Mouse (Mus musculus) heart, postnatal 0 days (tissue): ENCODE measurements around the gene Tuba3a. TPM values are rescaled to one million over a fixed set of nuclear protein-coding genes. Genes with fewer than 3 reads are reported as not detected.

Source experiments
- ATAC-seq: fragments of 200-750 bp; cut with Nextera tagmentation; 2 replicates; pipeline ENCODE4 v1.8.0; 2017; ENCODE audit warnings: low read depth, moderate number of reproducible peaks, moderate library complexity; ENCODE audit not compliant: insufficient read depth
- DNase-seq: peaks from one replicate; pipeline ENCODE4 v3.0.0-alpha.2; 2016; ENCODE audit warnings: low spot score
- H3K27ac ChIP-seq: fragments of 300-500 bp; sonication (generic); 2 replicates; pipeline ENCODE4 v1.5.1; 2014; ENCODE audit warnings: low read depth, mild to moderate bottlenecking
- H3K27me3 ChIP-seq: fragments of 300-500 bp; sonication (generic); 2 replicates; pipeline ENCODE4 v1.6.1; 2014; ENCODE audit warnings: low read length, mixed read lengths; ENCODE audit not compliant: control insufficient read depth, insufficient read depth
- H3K36me3 ChIP-seq: fragments of 300-500 bp; sonication (generic); replicated peaks from 2 replicates; pipeline ENCODE4 v1.6.1; 2014; ENCODE audit warnings: low read length, mixed read lengths; ENCODE audit not compliant: control insufficient read depth, insufficient read depth
- H3K4me1 ChIP-seq: fragments of 300-500 bp; sonication (generic); 2 replicates; pipeline ENCODE4 v1.6.1; 2014; ENCODE audit warnings: antibody characterized with exemption; ENCODE audit not compliant: control insufficient read depth, insufficient read depth
- H3K4me2 ChIP-seq: fragments of 300-500 bp; sonication (generic); 2 replicates; pipeline ENCODE4 v1.6.1; 2014; ENCODE audit warnings: low read depth, mild to moderate bottlenecking, low read length, moderate library complexity
- H3K4me3 ChIP-seq: fragments of 300-500 bp; sonication (generic); 2 replicates; pipeline ENCODE4 v1.5.1; 2014; ENCODE audit warnings: low read depth, low read length
- H3K9ac ChIP-seq: fragments of 300-500 bp; sonication (generic); replicated peaks from 2 replicates; pipeline ENCODE4 v1.6.1; 2014; ENCODE audit warnings: low read depth, low read length, mixed read lengths
- H3K9me3 ChIP-seq: fragments of 300-500 bp; sonication (generic); replicated peaks from 2 replicates; pipeline ENCODE4 v1.6.1; 2016; ENCODE audit warnings: low read length; ENCODE audit not compliant: control insufficient read depth
- CTCF ChIP-seq: IDR thresholded peaks from 2 replicates; pipeline ENCODE4 v1.5.1; 2016; ENCODE audit warnings: antibody characterized with exemption, control low read depth, low read depth
- EP300 ChIP-seq: IDR thresholded peaks from 2 replicates; pipeline ENCODE4 v1.6.1; 2016; ENCODE audit warnings: antibody characterized with exemption, low read depth
- WGBS: fragments of 180-500 bp; shearing (Covaris S2); extraction: QIAGEN DNeasy Blood & Tissue Kit; methylation state at CpG from one replicate; pipeline ENCODE4 v1.1.7; 2014; 5-methylcytosine and 5-hydroxymethylcytosine counted together
- polyA plus RNA-seq: library from polyadenylated mRNA; unstranded; fragments of >200 nt; fragmentation: Nextera tagmentation; extraction: Ambion mirVana; gene quantifications from 2 replicates; pipeline ENCODE4 v1.2.1, GENCODE M21; 2015
- total RNA-seq: library from RNA; depleted of rRNA; stranded (reverse); fragments of >200 nt; gene quantifications from 2 replicates; pipeline ENCODE4 v1.2.3, GENCODE M21; 2014; ENCODE audit warnings: low replicate concordance

The Tuba3a gene
- total and polyA plus RNA-seq, 2 experiments from 2014 or later: not detected

- Histone ChIP-seq H3K27me3 (peaks cover 31% of the 10 kb centered on the region), H3K4me2 (no peak overlapping the region), H3K4me1 (peaks cover 13% of the 10 kb centered on the region), H3K36me3 (no peaks in the 10 kb centered on the region), H3K27ac (no peak overlapping the region), H3K4me3 (no peak overlapping the region), H3K9me3 (no peaks in the 10 kb centered on the region), H3K9ac (no peak overlapping the region)
- TF ChIP-seq EP300: no peak
- ATAC-seq (no peak), DNase-seq (no peak)
These were observed 34.1 kb upstream of the Tuba3a start for GRCm38 (mm10) chr6:125319919-125320296.

GRCm38 (mm10) chr6:125318981-125319918 is 33.4 kb upstream of the Tuba3a start:
- TF ChIP-seq CTCF (no peak), EP300 (no peak)
- Histone ChIP-seq H3K36me3 (no peaks in the 10 kb centered on the region), H3K9me3 (no peaks in the 10 kb centered on the region), H3K27ac (no peak overlapping the region), H3K9ac (no peak overlapping the region), H3K4me3 (no peak overlapping the region), H3K4me2 (no peak overlapping the region), H3K4me1 (peaks cover 13% of the 10 kb centered on the region), H3K27me3 (peaks cover 31% of the 10 kb centered on the region)
- DNase-seq (no peak), ATAC-seq (no peak)
- 69% methylated on average over 15 of the region's 15 CpGs for WGBS

GRCm38 (mm10) chr6:125317077-125317476 is 31.2 kb upstream of the Tuba3a start:
- DNase-seq (no peak), ATAC-seq (no peak)
- H3K4me2 ChIP-seq: no peak overlapping the region
- no peak overlapping the region for H3K4me3 ChIP-seq
- 19% methylated on average over 7 of the region's 7 CpGs for WGBS
- no peak overlapping the region for H3K27ac ChIP-seq
- no peak for TF ChIP-seq CTCF
- no peak for TF ChIP-seq EP300
- H3K9ac ChIP-seq: no peak overlapping the region
- peaks cover 28% of the 10 kb centered on the region for H3K4me1 ChIP-seq
- H3K9me3 ChIP-seq: no peaks in the 10 kb centered on the region
- H3K27me3 ChIP-seq: peaks cover 20% of the 10 kb centered on the region
- H3K36me3 ChIP-seq: peaks cover under 1% of the 10 kb centered on the region; the same call in 1 of the 2 replicates

- Histone ChIP-seq H3K4me2 (no peak overlapping the region), H3K4me1 (peaks cover 22% of the 10 kb centered on the region), H3K4me3 (no peak overlapping the region), H3K9ac (no peak overlapping the region), H3K9me3 (no peaks in the 10 kb centered on the region), H3K36me3 (peaks cover 19% of the 10 kb centered on the region), H3K27me3 (no peaks in the 10 kb centered on the region), H3K27ac (no peak overlapping the region)
- no peak for ATAC-seq
- no peak for DNase-seq
- 81% methylated on average over 6 of the region's 6 CpGs for WGBS
- TF ChIP-seq EP300: no peak
- TF ChIP-seq CTCF: no peak
These were observed 28.9 kb upstream of the Tuba3a start for GRCm38 (mm10) chr6:125314746-125315145.

- peak overlapping the region; percentile 63 for H3K4me3 ChIP-seq
- H3K36me3 ChIP-seq: peaks cover 25% of the 10 kb centered on the region
- no peaks in the 10 kb centered on the region for H3K9me3 ChIP-seq
- no peak for TF ChIP-seq CTCF
- no peak for TF ChIP-seq EP300
- peak overlapping the region; percentile 84 for H3K4me2 ChIP-seq
- 56% methylated on average over 7 of the region's 7 CpGs for WGBS
- H3K9ac ChIP-seq: peak overlapping the region; percentile 85
- ATAC-seq: peak; percentile 9
- H3K27me3 ChIP-seq: no peaks in the 10 kb centered on the region
- DNase-seq: no peak
- peak overlapping the region; percentile 64 for H3K27ac ChIP-seq
- peaks cover 21% of the 10 kb centered on the region for H3K4me1 ChIP-seq
These were observed 28.4 kb upstream of the Tuba3a start for GRCm38 (mm10) chr6:125314231-125314563.
